Mouse (Mus musculus) myocyte (in vitro differentiated cells): ENCODE results near the gene Drd1.

Experiments
- E2F4 ChIP-seq: IDR thresholded peaks from one replicate; pipeline ENCODE4 v1.6.1; 2011; ENCODE audit warnings: mild to moderate bottlenecking, control low read depth, moderate library complexity; ENCODE audit not compliant: insufficient read depth
- MAX ChIP-seq: IDR thresholded peaks from one replicate; pipeline ENCODE4 v1.6.1; 2011; ENCODE audit warnings: low read depth, mild to moderate bottlenecking, control low read depth
- MYOG ChIP-seq, 3 experiments: IDR thresholded peaks; one replicate each; pipeline ENCODE4 v1.6.1; 2011; ENCODE audit warnings: control low read depth in 2 of 3, low read depth in 2 of 3, mild to moderate bottlenecking in 2 of 3; ENCODE audit not compliant: insufficient read length in 2 of 3, control insufficient read depth in 1 of 3, insufficient read depth in 1 of 3
- POLR2A ChIP-seq: IDR thresholded peaks from one replicate; pipeline ENCODE4 v1.6.1; 2011; ENCODE audit warnings: low read depth, mild to moderate bottlenecking, control low read depth, moderate library complexity; ENCODE audit not compliant: insufficient read length
- TCF12 ChIP-seq: IDR thresholded peaks from one replicate; pipeline ENCODE4 v1.6.1; 2011; ENCODE audit warnings: mild to moderate bottlenecking, control low read depth; ENCODE audit not compliant: poor library complexity, insufficient read depth, severe bottlenecking
- TCF3 ChIP-seq: IDR thresholded peaks from one replicate; pipeline ENCODE4 v1.6.1; 2011; ENCODE audit warnings: low read depth, control low read depth; ENCODE audit not compliant: insufficient read length
- USF1 ChIP-seq: IDR thresholded peaks from one replicate; pipeline ENCODE4 v1.6.1; 2011; ENCODE audit warnings: low read depth, mild to moderate bottlenecking, control low read depth, moderate library complexity

DNA sequence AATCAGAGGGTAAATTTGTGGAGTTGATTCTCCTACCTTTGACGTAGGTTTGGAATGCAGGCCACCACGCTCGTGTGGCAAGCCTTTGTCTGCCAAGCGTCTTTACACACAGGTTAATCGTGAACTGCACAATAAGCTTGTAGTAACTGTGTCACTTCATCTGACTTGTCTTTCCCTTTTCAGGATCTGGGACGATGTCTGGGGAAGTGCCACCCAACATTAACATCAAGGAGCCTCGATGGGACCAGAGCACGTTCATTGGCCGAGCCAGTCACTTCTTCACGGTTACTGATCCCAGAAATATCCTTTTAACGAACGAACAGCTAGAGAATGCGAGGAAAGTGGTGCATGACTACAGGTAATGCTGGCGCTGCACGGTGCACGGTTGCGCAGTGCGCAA is 29.8 kb upstream of the Drd1 start:
- TF ChIP-seq MYOG (IDR thresholded peaks at IDR 0.05; ENCODE audit: control insufficient read depth in 1 of 3, insufficient read depth in 1 of 3, insufficient read length in 2 of 3, low read depth in 2 of 3) (no peak), POLR2A (no peak), E2F4 (no peak), TCF12 (no peak), TCF3 (no peak), MAX (no peak), USF1 (no peak)
